Mouse (Mus musculus) liver, embryonic 14.5 days (tissue): ENCODE results near the gene Cdkn2a. TPM values are rescaled to one million over a fixed set of nuclear protein-coding genes. Genes with fewer than 3 reads are reported as not detected.

Source experiments
- ATAC-seq: fragments of 200-750 bp; cut with Nextera tagmentation; 2 replicates; pipeline ENCODE4 v1.8.0; 2017; ENCODE audit warnings: moderate number of reproducible peaks, mild to moderate bottlenecking, moderate library complexity; ENCODE audit not compliant: insufficient read depth
- DNase-seq, 3 experiments: peaks; one replicate each; pipeline ENCODE4 v3.0.0-alpha.2; 2012 to 2013; ENCODE audit warnings: low read depth in 3 of 3, low spot score in 3 of 3
- H3K27ac ChIP-seq: fragments of 300-500 bp; sonication (generic); 2 replicates; pipeline ENCODE4 v1.5.1; 2014; ENCODE audit warnings: moderate library complexity, mild to moderate bottlenecking, control low read depth, inconsistent platforms
- H3K27me3 ChIP-seq: fragments of 300-500 bp; sonication (generic); 2 replicates; pipeline ENCODE4 v1.6.1; 2014; ENCODE audit warnings: mild to moderate bottlenecking, low read length, moderate library complexity; ENCODE audit not compliant: control insufficient read depth, insufficient read depth
- H3K36me3 ChIP-seq: fragments of 300-500 bp; sonication (generic); replicated peaks from 2 replicates; pipeline ENCODE4 v1.6.1; 2014; ENCODE audit warnings: low read depth; ENCODE audit not compliant: control insufficient read depth, insufficient read depth
- H3K4me1 ChIP-seq, 2 experiments: fragments of 200-500 bp in 1 of 2; fragments of 300-500 bp in 1 of 2; sonication (generic) in 1 of 2; replicated peaks; 2 replicates each; pipeline ENCODE4 v1.6.1; 2012 to 2014; ENCODE audit warnings: antibody characterized with exemption in 1 of 2, inconsistent platforms in 1 of 2, low read length in 1 of 2; ENCODE audit not compliant: control insufficient read depth in 2 of 2, insufficient read depth in 2 of 2
- H3K4me2 ChIP-seq: fragments of 300-500 bp; sonication (generic); 2 replicates; pipeline ENCODE4 v1.6.1; 2014; ENCODE audit warnings: low read depth, mild to moderate bottlenecking, control low read depth, moderate library complexity
- H3K4me3 ChIP-seq, 2 experiments: fragments of 200-500 bp in 1 of 2; fragments of 300-500 bp in 1 of 2; sonication (generic) in 1 of 2; 2 replicates each; pipeline ENCODE4 v1.5.1; 2012 to 2014; ENCODE audit warnings: low read depth in 2 of 2, low read length in 2 of 2, mild to moderate bottlenecking in 2 of 2, control low read depth in 1 of 2, inconsistent platforms in 1 of 2, moderate library complexity in 1 of 2; ENCODE audit not compliant: insufficient read depth in 1 of 2
- H3K9ac ChIP-seq: fragments of 300-500 bp; sonication (generic); replicated peaks from 2 replicates; pipeline ENCODE4 v1.6.1; 2014; ENCODE audit warnings: mild to moderate bottlenecking, control low read depth, moderate library complexity
- H3K9me3 ChIP-seq: fragments of 300-500 bp; sonication (generic); 2 replicates; pipeline ENCODE4 v1.6.1; 2016; ENCODE audit warnings: low read length, mixed read lengths; ENCODE audit not compliant: control insufficient read depth
- CTCF ChIP-seq: IDR thresholded peaks from 2 replicates; pipeline ENCODE4 v1.5.1; 2016; ENCODE audit warnings: antibody characterized with exemption, low read depth, control low read depth
- EP300 ChIP-seq: IDR thresholded peaks from 2 replicates; pipeline ENCODE4 v1.6.1; 2016; ENCODE audit warnings: antibody characterized with exemption, low read depth
- WGBS: fragments of 180-500 bp; shearing (Covaris S2); extraction: QIAGEN DNeasy Blood & Tissue Kit; methylation state at CpG from one replicate; pipeline ENCODE4 v1.1.7; 2014; ENCODE audit not compliant: insufficient replicate concordance; 5-methylcytosine and 5-hydroxymethylcytosine counted together
- polyA plus RNA-seq, 2 experiments: library from polyadenylated mRNA; depleted of rRNA in 1 of 2; stranded (reverse) in 1 of 2; unstranded in 1 of 2; fragments of >200 nt; fragmentation: Nextera tagmentation in 1 of 2; extraction: Ambion mirVana in 1 of 2; gene quantifications; 2 replicates each; pipeline versions ENCODE4 v1.2.1 to v1.2.3; 2012 to 2014

The Cdkn2a gene
- polyA plus RNA-seq, 2 experiments, result not detected

GRCm38 (mm10) chr4:89286566-89286965, 7.9 kb downstream of the Cdkn2a start:
- no peak for DNase-seq
- H3K4me1 ChIP-seq, result no peaks in the 10 kb centered on the region
- ATAC-seq, result no peak
- H3K36me3 ChIP-seq, result no peaks in the 10 kb centered on the region
- TF ChIP-seq EP300 (no peak), CTCF (no peak)
- H3K27ac ChIP-seq, result no peak overlapping the region
- no peak overlapping the region for H3K9ac ChIP-seq
- peaks cover 51% of the 10 kb centered on the region for H3K27me3 ChIP-seq
- H3K4me3 ChIP-seq, result no peak overlapping the region
- no peak overlapping the region for H3K4me2 ChIP-seq
- WGBS, result 3% methylated on average over 1 of the region's 1 CpGs
- H3K9me3 ChIP-seq, result no peaks in the 10 kb centered on the region

GRCm38 (mm10) chr4:89285688-89286087, 8.8 kb downstream of the Cdkn2a start:
- H3K9me3 ChIP-seq, result no peaks in the 10 kb centered on the region
- ATAC-seq (no peak), DNase-seq (no peak)
- H3K4me3 ChIP-seq, result no peak overlapping the region
- H3K36me3 ChIP-seq, result no peaks in the 10 kb centered on the region
- H3K9ac ChIP-seq, result no peak overlapping the region
- H3K4me2 ChIP-seq, result no peak overlapping the region
- TF ChIP-seq CTCF (no peak), EP300 (no peak)
- no peak overlapping the region for H3K27ac ChIP-seq
- no peaks in the 10 kb centered on the region for H3K4me1 ChIP-seq
- 39% methylated on average over 7 of the region's 7 CpGs for WGBS
- H3K27me3 ChIP-seq, result peaks cover 48% of the 10 kb centered on the region

- ATAC-seq (no peak), DNase-seq (no peak)
- H3K36me3 ChIP-seq, result no peaks in the 10 kb centered on the region
- no peak overlapping the region for H3K4me2 ChIP-seq
- TF ChIP-seq CTCF, result no peak
- TF ChIP-seq EP300, result no peak
- H3K9ac ChIP-seq, result no peak overlapping the region
- WGBS, result 3% methylated on average over 12 of the region's 12 CpGs
- no peak overlapping the region for H3K4me3 ChIP-seq
- H3K27me3 ChIP-seq, result peaks cover 50% of the 10 kb centered on the region
- no peaks in the 10 kb centered on the region for H3K9me3 ChIP-seq
- no peak overlapping the region for H3K27ac ChIP-seq
- no peaks in the 10 kb centered on the region for H3K4me1 ChIP-seq
Measured at GRCm38 (mm10) chr4:89282661-89283060, 11.8 kb downstream of the Cdkn2a start.

GRCm38 (mm10) chr4:89282036-89282566, 12.4 kb downstream of the Cdkn2a start:
- Histone ChIP-seq H3K4me3 (no peak overlapping the region), H3K4me2 (no peak overlapping the region), H3K36me3 (no peaks in the 10 kb centered on the region), H3K9ac (no peak overlapping the region), H3K9me3 (no peaks in the 10 kb centered on the region), H3K27ac (no peak overlapping the region), H3K4me1 (no peaks in the 10 kb centered on the region), H3K27me3 (peaks cover 55% of the 10 kb centered on the region)
- ATAC-seq (no peak), DNase-seq (no peak)
- 1% methylated on average over 25 of the region's 25 CpGs for WGBS
- TF ChIP-seq CTCF, result 0 out of 2 replicates have a peak, but pooled peaks have one; percentile 16
- no peak for TF ChIP-seq EP300

DNA sequence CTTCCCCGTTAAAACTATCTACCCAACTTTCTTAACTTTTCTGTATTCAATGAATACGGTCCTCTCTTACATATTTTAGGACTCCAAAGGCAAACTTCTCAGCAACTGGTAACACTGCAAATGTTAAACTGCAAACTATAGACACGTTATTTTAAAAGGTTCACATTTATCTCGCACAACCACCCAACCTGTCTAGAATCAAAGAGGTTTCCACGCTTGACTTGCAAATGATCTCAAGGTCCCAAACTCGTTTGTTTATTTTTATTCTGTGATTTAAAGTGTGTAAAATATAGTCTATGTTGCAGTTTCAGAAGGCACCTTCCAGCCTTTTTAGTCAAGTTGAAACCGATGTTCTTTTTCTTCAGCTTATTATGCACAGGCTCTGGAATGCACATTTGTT, 13.2 kb downstream of the Cdkn2a start:
- H3K4me3 ChIP-seq, result no peak overlapping the region
- no peaks in the 10 kb centered on the region for H3K36me3 ChIP-seq
- no peaks in the 10 kb centered on the region for H3K9me3 ChIP-seq
- no peak overlapping the region for H3K9ac ChIP-seq
- peaks cover 64% of the 10 kb centered on the region for H3K27me3 ChIP-seq
- TF ChIP-seq CTCF (no peak), EP300 (no peak)
- H3K4me2 ChIP-seq, result no peak overlapping the region
- no peak overlapping the region for H3K27ac ChIP-seq
- no peaks in the 10 kb centered on the region for H3K4me1 ChIP-seq
- 1% methylated on average over 7 of the region's 7 CpGs for WGBS
- DNase-seq (no peak), ATAC-seq (no peak)
